Mouse (Mus musculus): ENCODE data around the gene Il4i1. TPM values are rescaled to one million over a fixed set of nuclear protein-coding genes. Genes with fewer than 3 reads are reported as not detected.

The Il4i1 gene
- polyA plus RNA-seq (2015; fragmentation: Nextera tagmentation; extraction: Ambion mirVana), result 1.1 and 2.0 TPM in 2 replicates

DNA sequence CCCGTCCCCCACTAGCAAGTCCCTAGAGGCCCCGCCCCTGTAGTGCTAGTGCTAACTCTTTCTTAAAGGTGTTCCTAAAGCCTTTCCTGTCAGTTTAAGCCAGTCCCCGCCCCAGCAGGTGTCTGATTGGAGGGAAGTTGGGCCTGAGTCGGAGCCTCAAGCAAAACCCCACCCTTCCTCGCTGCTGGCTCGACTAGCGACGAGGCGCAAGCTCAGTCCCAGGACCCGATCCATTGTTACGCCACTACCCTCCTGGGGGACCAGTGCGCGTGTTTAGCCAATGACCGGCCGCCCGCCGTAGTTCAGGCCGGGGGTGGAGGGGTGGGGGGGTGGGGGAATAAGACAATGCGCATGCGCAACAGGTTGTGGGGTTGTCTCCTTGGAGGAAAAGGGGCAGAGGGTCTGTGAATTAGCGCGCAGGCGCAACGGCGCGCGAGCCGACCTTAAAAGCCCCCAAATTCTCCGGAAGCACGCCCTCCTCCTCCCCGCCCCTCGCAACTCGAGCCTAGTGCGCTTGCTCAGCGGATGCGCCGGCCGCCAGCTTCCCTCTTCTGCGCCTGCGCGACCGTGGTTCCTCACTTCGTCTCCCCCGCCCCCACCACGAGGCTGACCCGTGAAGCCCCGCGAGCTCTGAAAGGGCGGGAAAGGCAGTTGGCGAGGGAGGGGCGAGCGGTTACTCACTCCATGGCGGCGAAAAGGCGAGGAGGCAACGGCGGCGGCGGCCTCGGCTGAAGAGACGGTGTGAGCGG, at the start of gene Il4i1, which contains the start of gene Nup62:
Gene Il4i1 (plus strand): TSS at position 667 of the 749 bp plus-strand sequence.
Gene Nup62 (plus strand): TSS at position 368 of the 749 bp plus-strand sequence.
- ATAC-seq (ENCODE audit: low read depth), result peak; percentile 94
- under 1% methylated on average over 62 of the region's 62 CpGs for WGBS
- Histone ChIP-seq H3K4me2 (peak within 1 kb of the TSS; percentile 69), H3K9ac (peak within 1 kb of the TSS; percentile 93), H3K27me3 (no peaks in the 10 kb centered on the region), H3K27ac (replicated peaks) (peak within 1 kb of the TSS; percentile 94), H3K36me3 (peaks cover 4% of the 10 kb centered on the region; the same call in 1 of the 2 replicates), H3K9me3 (no peaks in the 10 kb centered on the region), H3K4me3 (peak within 1 kb of the TSS; percentile 84), H3K4me1 (replicated peaks) (peaks cover 53% of the 10 kb centered on the region)

DNA sequence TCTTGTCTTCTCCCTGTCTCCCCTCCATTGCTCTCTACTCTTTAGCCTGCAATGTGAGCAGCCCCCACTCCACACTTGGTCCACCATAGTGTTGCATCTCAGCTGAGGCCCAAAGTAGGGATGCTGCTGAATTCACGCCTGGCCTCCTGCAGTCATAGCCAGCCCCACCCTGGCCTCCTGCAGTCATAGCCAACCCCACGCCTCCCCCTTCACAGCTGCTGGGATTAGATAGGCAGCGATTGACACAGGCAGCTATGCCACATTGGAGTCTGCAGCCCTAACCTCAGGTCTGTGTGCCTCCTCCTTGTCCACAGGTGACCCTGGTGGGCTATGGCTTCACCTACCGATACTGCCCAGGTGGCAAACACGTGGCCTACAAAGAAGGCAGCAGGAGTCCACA, 48.1 kb upstream of the Il4i1 start:
- Histone ChIP-seq H3K9ac (no peak overlapping the region), H3K4me2 (no peak overlapping the region), H3K4me3 (no peak overlapping the region), H3K36me3 (peaks cover 91% of the 10 kb centered on the region), H3K27ac (replicated peaks) (no peak overlapping the region), H3K4me1 (replicated peaks) (no peaks in the 10 kb centered on the region), H3K9me3 (no peaks in the 10 kb centered on the region), H3K27me3 (no peaks in the 10 kb centered on the region)
- ATAC-seq (ENCODE audit: low read depth), result no peak
- 89% methylated on average over 5 of the region's 5 CpGs for WGBS

DNA sequence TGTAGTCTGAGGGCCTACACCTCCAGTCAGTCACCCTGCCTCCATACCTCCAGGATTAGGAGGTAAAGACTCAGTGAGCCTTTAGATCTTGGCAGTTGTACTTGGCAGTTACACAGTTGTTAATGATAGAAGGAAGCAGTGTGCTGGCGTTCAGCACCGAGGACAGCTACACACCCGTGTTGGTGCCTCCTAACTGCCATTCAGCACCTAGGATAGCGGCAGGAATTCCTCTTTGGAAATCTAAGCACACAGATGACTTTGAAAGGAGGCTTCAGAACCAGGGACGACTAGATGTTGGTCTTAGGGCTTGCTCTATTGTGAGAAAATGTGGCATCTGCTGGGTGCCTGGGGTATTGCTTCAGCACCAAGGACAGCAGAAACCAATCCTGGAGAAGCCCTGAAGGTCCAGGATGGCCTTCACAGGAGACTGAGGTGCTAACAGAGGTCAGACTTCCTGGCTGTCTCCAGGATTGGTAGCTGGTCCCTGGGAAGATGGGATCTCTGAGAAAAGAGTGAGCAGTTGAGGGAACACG, 46.1 kb upstream of the Il4i1 start:
- Histone ChIP-seq H3K4me3 (no peak overlapping the region), H3K36me3 (peaks cover 90% of the 10 kb centered on the region), H3K4me1 (replicated peaks) (no peaks in the 10 kb centered on the region), H3K27ac (replicated peaks) (no peak overlapping the region), H3K4me2 (no peak overlapping the region), H3K9me3 (no peaks in the 10 kb centered on the region), H3K9ac (no peak overlapping the region), H3K27me3 (no peaks in the 10 kb centered on the region)
- 15% methylated on average over 6 of the region's 6 CpGs for WGBS
- ATAC-seq (ENCODE audit: low read depth), result no peak

DNA sequence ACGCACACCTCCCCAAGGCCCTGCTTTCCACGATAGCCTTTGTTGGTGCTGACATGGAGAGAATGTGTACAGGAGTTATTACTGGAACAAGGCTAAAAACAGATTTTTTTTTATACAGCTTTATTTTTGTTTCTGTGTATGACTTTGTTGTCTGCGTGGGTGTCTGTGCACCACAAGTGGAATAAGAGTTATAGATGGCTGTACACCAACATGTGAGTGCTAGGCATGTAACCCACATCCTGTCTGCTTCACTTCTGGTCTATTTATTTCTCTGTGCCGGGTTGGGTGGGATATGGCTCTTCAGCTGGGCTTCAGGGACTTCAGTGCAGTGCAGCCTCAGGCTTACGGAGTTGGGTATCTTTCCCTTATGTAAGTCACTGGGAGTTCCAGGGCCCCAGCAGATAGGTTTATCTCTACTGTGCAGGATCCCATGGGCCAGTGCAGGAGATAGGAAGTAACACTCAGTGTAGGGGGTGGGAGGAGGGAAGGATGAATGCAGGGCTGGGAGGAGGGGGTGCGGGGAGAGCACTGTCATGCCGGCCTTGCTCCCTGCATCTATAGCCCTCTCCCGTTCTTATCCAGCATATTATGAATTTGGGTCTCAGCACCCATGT, 43.5 kb upstream of the Il4i1 start:
- Histone ChIP-seq H3K9me3 (no peaks in the 10 kb centered on the region), H3K4me1 (replicated peaks) (no peaks in the 10 kb centered on the region), H3K27me3 (no peaks in the 10 kb centered on the region), H3K36me3 (peaks cover 87% of the 10 kb centered on the region), H3K4me2 (no peak overlapping the region), H3K4me3 (no peak overlapping the region), H3K9ac (no peak overlapping the region), H3K27ac (replicated peaks) (no peak overlapping the region)
- ATAC-seq (ENCODE audit: low read depth), result no peak
- 93% methylated on average over 8 of the region's 8 CpGs for WGBS

DNA sequence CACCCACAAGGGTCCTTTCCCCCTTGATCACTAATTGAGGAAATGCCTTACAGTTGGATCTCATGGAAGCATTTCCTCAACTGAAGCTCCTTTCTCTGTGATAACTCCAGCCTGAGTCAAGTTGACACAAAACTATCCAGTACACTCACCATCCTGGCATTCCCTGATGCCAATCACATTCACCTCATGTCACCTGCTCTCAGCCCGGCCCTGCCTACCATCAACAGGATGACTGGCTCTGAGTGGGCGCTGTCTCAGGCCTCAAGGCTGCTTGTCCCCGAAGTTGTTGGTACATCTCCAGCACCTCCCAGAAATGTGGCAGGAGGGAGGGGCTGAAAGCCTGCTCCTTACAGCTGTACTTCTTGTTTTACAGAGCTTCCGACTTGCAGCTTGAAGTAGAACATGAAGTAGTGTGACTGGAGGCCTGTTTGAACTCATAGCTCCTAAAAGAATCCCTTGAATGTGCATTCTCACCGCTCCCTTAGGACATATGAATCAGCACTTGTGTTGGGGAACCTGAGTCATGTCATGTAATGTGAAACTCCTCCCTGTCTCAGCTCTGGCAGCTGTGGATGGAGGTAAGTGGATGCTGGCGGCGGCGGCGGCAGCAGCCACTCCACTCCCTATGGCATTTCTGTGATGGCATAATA, 39.2 kb upstream of the Il4i1 start:
- Histone ChIP-seq H3K9me3 (no peaks in the 10 kb centered on the region), H3K4me1 (replicated peaks) (no peaks in the 10 kb centered on the region), H3K4me2 (no peak overlapping the region), H3K27me3 (no peaks in the 10 kb centered on the region), H3K36me3 (peaks cover 56% of the 10 kb centered on the region), H3K27ac (replicated peaks) (no peak overlapping the region), H3K4me3 (no peak overlapping the region), H3K9ac (no peak overlapping the region)
- ATAC-seq (ENCODE audit: low read depth), result no peak
- 96% methylated on average over 9 of the region's 9 CpGs for WGBS

DNA sequence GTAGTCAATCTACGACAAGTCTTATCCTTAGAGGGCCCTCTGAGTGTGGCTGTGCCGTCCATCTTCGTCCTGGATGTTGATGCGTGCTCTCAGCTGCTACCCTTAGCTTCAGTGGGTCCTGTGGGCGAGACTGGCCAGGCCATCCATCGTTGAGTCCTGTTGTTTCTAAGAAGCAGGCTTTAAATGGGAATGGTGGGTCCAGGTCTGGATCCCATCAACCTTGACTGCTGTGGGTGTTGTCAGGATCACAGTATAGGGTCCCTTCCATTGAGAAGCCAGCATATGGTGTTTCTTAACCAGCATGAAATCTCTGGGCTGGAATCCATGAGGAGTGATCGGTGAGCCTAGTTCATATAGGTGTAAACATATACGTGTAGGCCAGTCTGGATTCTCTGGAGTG, 36.1 kb upstream of the Il4i1 start:
- no peaks in the 10 kb centered on the region for H3K9me3 ChIP-seq
- no peak overlapping the region for H3K4me2 ChIP-seq
- peaks cover 32% of the 10 kb centered on the region for H3K36me3 ChIP-seq
- H3K9ac ChIP-seq, result no peak overlapping the region
- 87% methylated on average over 8 of the region's 8 CpGs for WGBS
- no peak overlapping the region for H3K27ac ChIP-seq (replicated peaks)
- H3K27me3 ChIP-seq, result no peaks in the 10 kb centered on the region
- no peaks in the 10 kb centered on the region for H3K4me1 ChIP-seq (replicated peaks)
- H3K4me3 ChIP-seq, result no peak overlapping the region
- ATAC-seq (ENCODE audit: low read depth), result no peak

DNA sequence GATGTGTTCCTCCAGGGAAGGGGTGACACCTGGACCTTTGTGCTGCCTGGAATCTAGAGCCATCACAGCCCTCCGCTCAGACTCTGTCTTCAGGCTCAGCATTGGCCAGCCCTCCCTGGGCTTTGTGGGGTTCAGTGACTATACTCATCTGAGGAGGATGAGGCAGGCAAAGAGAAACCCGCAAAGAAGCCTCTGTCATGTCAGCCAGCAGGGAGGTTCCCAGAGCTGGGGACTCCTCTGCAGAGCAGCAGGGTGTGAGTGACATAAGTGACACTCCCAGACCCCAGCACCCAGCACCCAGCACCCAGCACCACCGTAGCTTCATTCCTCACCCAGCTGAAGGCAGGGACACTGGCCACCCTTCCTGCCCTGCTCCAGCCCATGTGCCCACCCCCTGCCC, 26.7 kb upstream of the Il4i1 start:
- Histone ChIP-seq H3K36me3 (no peaks in the 10 kb centered on the region), H3K4me2 (no peak overlapping the region), H3K27ac (replicated peaks) (no peak overlapping the region), H3K27me3 (no peaks in the 10 kb centered on the region), H3K4me3 (no peak overlapping the region), H3K4me1 (replicated peaks) (no peaks in the 10 kb centered on the region), H3K9ac (no peak overlapping the region), H3K9me3 (peaks cover under 1% of the 10 kb centered on the region; the same call in 1 of the 2 replicates)
- ATAC-seq (ENCODE audit: low read depth), result no peak
- 69% methylated on average over 3 of the region's 3 CpGs for WGBS

DNA sequence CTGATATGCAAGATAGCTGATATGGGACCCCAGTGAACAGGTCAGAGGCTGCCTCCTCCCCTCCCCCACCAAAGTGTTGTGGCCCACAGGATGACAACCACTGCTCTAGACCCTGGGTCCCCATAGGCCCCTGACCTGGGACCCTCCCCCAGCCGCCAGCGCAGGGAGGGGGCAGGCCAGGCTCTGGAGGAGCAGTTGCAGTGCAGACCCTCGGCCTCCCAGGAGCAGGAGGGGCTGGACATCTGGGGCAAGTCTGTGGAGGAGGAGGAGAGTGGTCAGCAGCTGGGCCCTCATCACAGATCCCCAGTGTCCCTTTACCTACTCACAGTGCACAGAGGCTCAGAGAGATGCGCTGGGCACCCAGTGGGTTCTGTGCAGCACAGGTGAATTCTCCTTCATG, 26.1 kb upstream of the Il4i1 start:
- peaks cover 4% of the 10 kb centered on the region; the same call in 1 of the 2 replicates for H3K9me3 ChIP-seq
- no peak overlapping the region for H3K9ac ChIP-seq
- no peaks in the 10 kb centered on the region for H3K36me3 ChIP-seq
- WGBS, result 68% methylated on average over 4 of the region's 4 CpGs
- H3K27me3 ChIP-seq, result no peaks in the 10 kb centered on the region
- no peak overlapping the region for H3K27ac ChIP-seq (replicated peaks)
- no peak for ATAC-seq (ENCODE audit: low read depth)
- H3K4me3 ChIP-seq, result no peak overlapping the region
- no peak overlapping the region for H3K4me2 ChIP-seq
- no peaks in the 10 kb centered on the region for H3K4me1 ChIP-seq (replicated peaks)

DNA sequence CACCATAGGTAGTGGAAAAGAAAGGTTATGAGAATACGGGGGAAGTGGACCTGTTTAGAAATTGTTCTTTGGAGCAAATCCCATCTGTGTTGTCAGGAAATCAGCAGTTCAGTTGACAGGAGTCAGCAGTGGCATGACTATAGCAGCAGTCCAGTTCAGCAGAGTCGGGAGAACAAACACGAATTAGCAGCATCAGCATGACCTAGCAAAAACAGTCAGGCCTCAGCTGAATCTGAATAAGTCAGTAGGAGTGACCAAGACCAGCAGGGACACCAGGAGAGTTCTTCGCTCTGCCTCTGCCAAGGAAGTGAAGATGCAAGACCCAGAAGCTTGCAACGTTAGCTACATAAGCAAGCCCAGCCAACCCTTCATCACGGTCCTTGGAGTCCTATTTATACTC, 23.4 kb upstream of the Il4i1 start:
- ATAC-seq (ENCODE audit: low read depth), result no peak
- Histone ChIP-seq H3K9ac (no peak overlapping the region), H3K4me1 (replicated peaks) (no peaks in the 10 kb centered on the region), H3K36me3 (no peaks in the 10 kb centered on the region), H3K4me2 (no peak overlapping the region), H3K27me3 (no peaks in the 10 kb centered on the region), H3K27ac (replicated peaks) (no peak overlapping the region), H3K9me3 (peaks cover 4% of the 10 kb centered on the region; the same call in 1 of the 2 replicates), H3K4me3 (no peak overlapping the region)
- WGBS, result 92% methylated on average over 6 of the region's 6 CpGs

DNA sequence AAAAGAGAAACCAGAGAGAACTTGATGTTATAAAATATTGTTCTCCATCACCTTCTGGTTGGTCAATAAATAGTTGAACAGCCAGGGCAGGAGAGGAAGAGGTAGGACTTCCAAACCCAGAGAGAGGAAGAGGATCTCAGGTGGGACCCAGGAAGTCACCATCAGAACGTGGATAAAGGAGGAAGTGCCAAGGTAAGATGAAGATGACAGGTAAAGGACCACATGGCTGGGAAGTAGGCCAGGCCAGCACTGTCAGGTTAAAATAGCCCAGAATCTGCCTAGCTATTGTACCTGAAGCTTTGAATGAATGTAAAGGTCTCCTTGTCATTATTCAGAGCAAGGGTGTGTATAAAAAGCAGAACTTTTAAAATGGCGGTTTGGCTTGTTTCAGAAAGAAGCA, 7.3 kb upstream of the Il4i1 start:
- Histone ChIP-seq H3K4me2 (no peak overlapping the region), H3K4me3 (no peak overlapping the region), H3K4me1 (replicated peaks) (no peaks in the 10 kb centered on the region), H3K27me3 (no peaks in the 10 kb centered on the region), H3K27ac (replicated peaks) (no peak overlapping the region), H3K9me3 (no peaks in the 10 kb centered on the region), H3K9ac (no peak overlapping the region), H3K36me3 (peaks cover 4% of the 10 kb centered on the region; the same call in 1 of the 2 replicates)
- 82% methylated on average over 2 of the region's 2 CpGs for WGBS
- ATAC-seq (ENCODE audit: low read depth), result no peak

DNA sequence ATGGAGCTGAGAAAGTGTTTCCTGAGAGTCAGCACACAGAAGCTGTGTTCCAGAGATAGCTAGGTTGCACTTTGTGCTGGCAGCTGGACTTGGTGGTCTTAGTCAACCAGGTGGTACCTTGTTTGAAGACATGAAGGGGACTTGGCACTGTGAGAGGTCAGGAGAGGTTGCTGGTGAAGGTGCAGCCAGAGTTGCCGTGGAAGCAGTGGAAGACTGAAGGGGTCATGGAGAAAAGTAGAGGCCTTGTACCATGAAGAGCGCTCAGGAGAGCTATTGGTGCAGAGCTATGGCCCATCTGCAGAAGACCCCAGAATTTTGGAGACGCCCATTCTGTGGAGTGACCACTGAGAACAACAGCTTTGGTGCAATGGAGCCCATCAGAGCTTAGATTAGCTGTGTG, 6.7 kb upstream of the Il4i1 start:
- Histone ChIP-seq H3K36me3 (peaks cover 4% of the 10 kb centered on the region; the same call in 1 of the 2 replicates), H3K4me3 (no peak overlapping the region), H3K9ac (no peak overlapping the region), H3K27ac (replicated peaks) (no peak overlapping the region), H3K9me3 (no peaks in the 10 kb centered on the region), H3K27me3 (no peaks in the 10 kb centered on the region), H3K4me1 (replicated peaks) (no peaks in the 10 kb centered on the region), H3K4me2 (no peak overlapping the region)
- 88% methylated on average over 3 of the region's 3 CpGs for WGBS
- ATAC-seq (ENCODE audit: low read depth), result no peak

DNA sequence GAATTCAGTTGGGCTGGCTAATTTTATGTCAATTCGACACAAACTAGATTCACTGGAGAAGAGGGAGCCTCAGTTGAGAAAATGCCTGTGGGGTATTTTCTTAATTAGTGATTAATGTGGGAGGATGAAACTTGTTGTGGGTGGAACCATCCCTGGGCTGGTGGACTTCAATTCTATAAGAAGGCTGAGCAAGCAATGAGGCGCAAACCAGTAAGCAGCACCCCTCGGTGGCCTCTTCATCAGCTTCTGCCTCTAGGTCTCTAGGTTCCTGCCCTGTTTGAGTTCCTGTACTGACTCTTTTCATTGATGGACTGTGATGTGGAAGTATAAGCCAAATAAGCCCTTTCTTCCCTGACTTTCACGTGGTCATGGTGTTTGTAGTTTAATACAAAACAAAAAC, 5.8 kb upstream of the Il4i1 start:
- Histone ChIP-seq H3K27ac (replicated peaks) (no peak overlapping the region), H3K4me1 (replicated peaks) (peaks cover 8% of the 10 kb centered on the region), H3K4me3 (no peak overlapping the region), H3K9me3 (no peaks in the 10 kb centered on the region), H3K27me3 (no peaks in the 10 kb centered on the region), H3K36me3 (peaks cover 4% of the 10 kb centered on the region; the same call in 1 of the 2 replicates), H3K4me2 (no peak overlapping the region), H3K9ac (no peak overlapping the region)
- no peak for ATAC-seq (ENCODE audit: low read depth)
- WGBS, result 83% methylated on average over 4 of the region's 4 CpGs
